Comparison of ENCODE assay signal across 21 mouse cellular contexts in genomic region chr9:87318767-87319166, GRCm38 (mm10).
"Had no signal": no experiment of that assay in that cellular context is flagged by ENCODE, and none has a peak within 500 bp of the region (broad histone marks: within the 10 kb centered on the region; RNA-seq: fewer than 3 reads in every experiment).

No protein-coding gene starts in this region.

- ATAC-seq: liver, postnatal 0 days; lung, postnatal 0 days; midbrain, embryonic 15.5 days had no signal

- H3K9ac ChIP-seq: liver, embryonic 14.5 days; liver, postnatal 0 days; lung, embryonic 14.5 days; midbrain, embryonic 12.5 days; midbrain, embryonic 15.5 days; neural tube, embryonic 12.5 days; neural tube, embryonic 15.5 days had no signal

- H3K4me3 ChIP-seq: midbrain, embryonic 12.5 days; midbrain, embryonic 15.5 days; neural tube, embryonic 12.5 days; neural tube, embryonic 15.5 days had no signal

- H3K4me2 ChIP-seq: liver, embryonic 11.5 days; lung, embryonic 14.5 days; midbrain, embryonic 12.5 days; midbrain, embryonic 15.5 days; neural tube, embryonic 12.5 days; neural tube, embryonic 15.5 days had no signal

- H3K36me3 ChIP-seq: midbrain, embryonic 12.5 days; midbrain, embryonic 15.5 days; neural tube, embryonic 12.5 days; neural tube, embryonic 15.5 days had no signal

- H3K27me3 ChIP-seq: midbrain, embryonic 12.5 days; midbrain, embryonic 15.5 days; neural tube, embryonic 12.5 days; neural tube, embryonic 15.5 days had no signal

- DNase-seq: kidney, adult 18-20 months; kidney, postnatal 10 days; kidney, postnatal 36 days; layer of hippocampus, postnatal 36 days; left cerebral cortex, postnatal 4 days; liver, postnatal 0 days; lung, embryonic 14.5 days; right cerebral cortex, adult 18-20 months; right cerebral cortex, postnatal 14 days; right cerebral cortex, postnatal 4 days; thymus, adult 18-20 months; thymus, postnatal 14 days; thymus, postnatal 4 days had no signal

- H3K27ac ChIP-seq: liver, embryonic 14.5 days; macrophage; midbrain, embryonic 12.5 days; midbrain, embryonic 15.5 days; neural tube, embryonic 12.5 days; neural tube, embryonic 15.5 days had no signal

- H3K4me1 ChIP-seq: midbrain, embryonic 12.5 days; midbrain, embryonic 15.5 days; neural tube, embryonic 12.5 days; neural tube, embryonic 15.5 days had no signal

- H3K9me3 ChIP-seq: midbrain, embryonic 12.5 days; midbrain, embryonic 15.5 days; neural tube, embryonic 12.5 days; neural tube, embryonic 15.5 days had no signal
